ENCODE assay signal across 40 mouse cellular contexts in genomic region chr2:28859303-28859702, GRCm38 (mm10). TPM values are rescaled to one million over a fixed set of nuclear protein-coding genes. Genes with fewer than 3 reads are reported as not detected.
"Had no signal": no experiment of that assay in that cellular context is flagged by ENCODE, and none has a peak within 500 bp of the region (broad histone marks: within the 10 kb centered on the region; RNA-seq: fewer than 3 reads in every experiment).

No protein-coding gene starts in this region.

- DNase-seq: left cerebral cortex, postnatal 4 days; liver; liver, embryonic 13.5 days; liver, postnatal 0 days; lung, adult 18-20 months; lung, adult 2 months; lung, embryonic 14.5 days; lung, postnatal 10 days; lung, postnatal 14 days; lung, postnatal 36 days; lung, postnatal 4 days; midbrain, embryonic 14.5 days had no signal

- H3K4me1 ChIP-seq: limb, embryonic 10.5 days; limb, embryonic 12.5 days; limb, embryonic 13.5 days; limb, embryonic 15.5 days; liver, embryonic 12.5 days; liver, embryonic 13.5 days; liver, embryonic 15.5 days; lung, embryonic 15.5 days; midbrain, embryonic 10.5 days; midbrain, embryonic 12.5 days; midbrain, embryonic 13.5 days; midbrain, embryonic 15.5 days had no signal

- H3K4me3 ChIP-seq: limb, embryonic 10.5 days; limb, embryonic 12.5 days; limb, embryonic 13.5 days; limb, embryonic 15.5 days; liver, embryonic 12.5 days; liver, embryonic 13.5 days; liver, embryonic 15.5 days; lung, embryonic 15.5 days; megakaryocyte, embryonic 14.5 days; midbrain, embryonic 10.5 days; midbrain, embryonic 12.5 days; midbrain, embryonic 13.5 days; midbrain, embryonic 15.5 days; myocyte had no signal

- H3K9me3 ChIP-seq: limb, embryonic 10.5 days; limb, embryonic 12.5 days; limb, embryonic 13.5 days; limb, embryonic 15.5 days; liver, embryonic 12.5 days; liver, embryonic 13.5 days; liver, embryonic 15.5 days; lung, embryonic 15.5 days; megakaryocyte, embryonic 14.5 days; midbrain, embryonic 10.5 days; midbrain, embryonic 12.5 days; midbrain, embryonic 13.5 days; midbrain, embryonic 15.5 days had no signal

- ATAC-seq: liver, embryonic 12.5 days; liver, postnatal 0 days; lung, postnatal 0 days; midbrain, embryonic 13.5 days; midbrain, embryonic 15.5 days; midbrain, embryonic 16.5 days had no signal

- H3K27me3 ChIP-seq: limb, embryonic 12.5 days; limb, embryonic 13.5 days; limb, embryonic 15.5 days; liver, embryonic 12.5 days; liver, embryonic 13.5 days; liver, embryonic 15.5 days; lung, embryonic 15.5 days; megakaryocyte, embryonic 14.5 days; midbrain, embryonic 12.5 days; midbrain, embryonic 13.5 days; midbrain, embryonic 15.5 days had no signal

- H3K9ac ChIP-seq: limb, embryonic 12.5 days; limb, embryonic 13.5 days; limb, embryonic 15.5 days; liver, embryonic 12.5 days; liver, embryonic 13.5 days; liver, embryonic 14.5 days; liver, embryonic 15.5 days; liver, postnatal 0 days; lung, embryonic 14.5 days; lung, embryonic 15.5 days; midbrain, embryonic 12.5 days; midbrain, embryonic 13.5 days; midbrain, embryonic 15.5 days had no signal

- H3K27ac ChIP-seq: limb, embryonic 10.5 days; limb, embryonic 12.5 days; limb, embryonic 13.5 days; limb, embryonic 15.5 days; liver, embryonic 12.5 days; liver, embryonic 13.5 days; liver, embryonic 14.5 days; liver, embryonic 15.5 days; lung, embryonic 15.5 days; macrophage; midbrain, embryonic 10.5 days; midbrain, embryonic 12.5 days; midbrain, embryonic 13.5 days; midbrain, embryonic 15.5 days had no signal

RNA-seq across cellular contexts. Expression of gene Barhl1, which starts 57.2 kb away (rescaled TPM):
- total RNA-seq: left cerebral cortex, postnatal 10 days; left cerebral cortex, postnatal 25 days; left cerebral cortex, postnatal 36 days; liver, adult 2 months; megakaryocyte progenitor cell, adult 5-6 weeks; megakaryocyte, adult 5-6 weeks; megakaryocyte-erythroid progenitor cell, adult 5-6 weeks had no signal
- polyA plus RNA-seq: limb, embryonic 10.5 days; limb, embryonic 11.5 days; limb, embryonic 12.5 days; liver, embryonic 11.5 days; liver, embryonic 12.5 days; liver, embryonic 13.5 days; liver, embryonic 14.5 days; liver, embryonic 15.5 days; liver, embryonic 16.5 days; liver, postnatal 0 days; lung, embryonic 14.5 days; lung, embryonic 15.5 days; lung, embryonic 16.5 days; macrophage had no signal
